Mouse (Mus musculus): ENCODE results near the gene Lmo1.
A peak's percentile ranks its signal among the peaks of the same experiment; 100 is the strongest.

Gene Lmo1

GRCm38 (mm10) chr7:109174949-109175669 is at the start of gene Lmo1:
Gene Lmo1 (minus strand): TSS chr7:109175207.
- no peak for DNase-seq (ENCODE audit: low read depth)

- DNase-seq (ENCODE audit: low read depth): no peak
Observed at GRCm38 (mm10) chr7:109221716-109222110, 46.7 kb upstream of the Lmo1 start.

GRCm38 (mm10) chr7:109220766-109221715 is 46.0 kb upstream of the Lmo1 start:
- no peak for DNase-seq (ENCODE audit: low read depth)

GRCm38 (mm10) chr7:109220026-109220425 is 45.0 kb upstream of the Lmo1 start:
- no peak for DNase-seq (ENCODE audit: low read depth)

- no peak for DNase-seq (ENCODE audit: low read depth)
Observed at GRCm38 (mm10) chr7:109218977-109219271, 43.9 kb upstream of the Lmo1 start.

GRCm38 (mm10) chr7:109218130-109218976 is 43.3 kb upstream of the Lmo1 start:
- DNase-seq (ENCODE audit: low read depth): peak; percentile 26

GRCm38 (mm10) chr7:109209804-109210203 is 34.8 kb upstream of the Lmo1 start:
- no peak for DNase-seq (ENCODE audit: low read depth)

GRCm38 (mm10) chr7:109207811-109208210 is 32.8 kb upstream of the Lmo1 start:
- DNase-seq (ENCODE audit: low read depth): no peak

GRCm38 (mm10) chr7:109206358-109206757 is 31.4 kb upstream of the Lmo1 start:
- no peak for DNase-seq (ENCODE audit: low read depth)

GRCm38 (mm10) chr7:109203140-109203539 is 28.1 kb upstream of the Lmo1 start:
- DNase-seq (ENCODE audit: low read depth): no peak

GRCm38 (mm10) chr7:109200559-109200958 is 25.6 kb upstream of the Lmo1 start:
- DNase-seq (ENCODE audit: low read depth): no peak

GRCm38 (mm10) chr7:109197161-109197650 is 22.2 kb upstream of the Lmo1 start:
- no peak for DNase-seq (ENCODE audit: low read depth)

- no peak for DNase-seq (ENCODE audit: low read depth)
Observed at GRCm38 (mm10) chr7:109196399-109197082, 21.5 kb upstream of the Lmo1 start.

GRCm38 (mm10) chr7:109195982-109196381 is 21.0 kb upstream of the Lmo1 start:
- DNase-seq (ENCODE audit: low read depth): no peak

GRCm38 (mm10) chr7:109194850-109195249 is 19.8 kb upstream of the Lmo1 start:
- DNase-seq (ENCODE audit: low read depth): no peak

- DNase-seq (ENCODE audit: low read depth): no peak
Observed at GRCm38 (mm10) chr7:109187244-109188035, 12.4 kb upstream of the Lmo1 start.

GRCm38 (mm10) chr7:109185975-109186374 is 11.0 kb upstream of the Lmo1 start:
- no peak for DNase-seq (ENCODE audit: low read depth)

- DNase-seq (ENCODE audit: low read depth): no peak
Observed at GRCm38 (mm10) chr7:109185564-109185963, 10.6 kb upstream of the Lmo1 start.

- no peak for DNase-seq (ENCODE audit: low read depth)
Observed at GRCm38 (mm10) chr7:109176688-109177087, 1.7 kb upstream of the Lmo1 start.
